Mouse (Mus musculus) MEL (cell line): ENCODE results near the gene Ear6.

Experiments
- CTCF ChIP-seq, 3 experiments: IDR thresholded peaks in 2 of 3; conservative IDR thresholded peaks in 1 of 3; 2 replicates each; pipeline ENCODE4 v1.5.1; 2011 to 2012; ENCODE audit warnings: low read length in 3 of 3, low read depth in 2 of 3, mild to moderate bottlenecking in 2 of 3, improper control_type of control experiment in 1 of 3, inconsistent platforms in 1 of 3, mixed read lengths in 1 of 3, moderate library complexity in 1 of 3; ENCODE audit not compliant: control insufficient read depth in 1 of 3, insufficient read depth in 1 of 3, poor library complexity in 1 of 3, severe bottlenecking in 1 of 3
- EP300 ChIP-seq, 2 experiments: IDR thresholded peaks; 2 replicates each; pipeline ENCODE4 v1.6.1; 2011; ENCODE audit warnings: improper control_type of control experiment in 2 of 2, low read length in 2 of 2, low read depth in 1 of 2, mild to moderate bottlenecking in 1 of 2
- HCFC1 ChIP-seq: IDR thresholded peaks from 2 replicates; pipeline ENCODE4 v1.6.1; 2012; ENCODE audit warnings: low read depth, mild to moderate bottlenecking, inconsistent platforms, low read length, improper control_type of control experiment, moderate library complexity
- JUND ChIP-seq: IDR thresholded peaks from 2 replicates; pipeline ENCODE4 v1.6.1; 2011; ENCODE audit warnings: low read depth, mild to moderate bottlenecking, improper control_type of control experiment, low read length
- MAX ChIP-seq: IDR thresholded peaks from 2 replicates; pipeline ENCODE4 v1.6.1; 2011; ENCODE audit warnings: low read length, improper control_type of control experiment
- POLR2A ChIP-seq, 2 experiments: IDR thresholded peaks; 2 replicates each; pipeline ENCODE4 v1.6.1; 2011 to 2012; ENCODE audit warnings: low read length in 2 of 2, mild to moderate bottlenecking in 2 of 2, control low read depth in 1 of 2, improper control_type of control experiment in 1 of 2, low read depth in 1 of 2, moderate library complexity in 1 of 2; ENCODE audit not compliant: control insufficient read depth in 1 of 2, insufficient read depth in 1 of 2, poor library complexity in 1 of 2
- POLR2AphosphoS5 ChIP-seq: IDR thresholded peaks from 2 replicates; pipeline ENCODE4 v1.6.1; 2012; ENCODE audit warnings: low read depth, borderline replicate concordance, mild to moderate bottlenecking, inconsistent platforms, low read length, moderate library complexity, mixed read lengths
- ZKSCAN1 ChIP-seq: IDR thresholded peaks from 2 replicates; pipeline ENCODE4 v1.6.1; 2012; ENCODE audit warnings: low read depth, mild to moderate bottlenecking, inconsistent platforms, low read length, improper control_type of control experiment, moderate library complexity
- ZNF384 ChIP-seq: IDR thresholded peaks from 2 replicates; pipeline ENCODE4 v1.6.1; 2012; ENCODE audit warnings: low read depth, mild to moderate bottlenecking, inconsistent platforms, low read length, improper control_type of control experiment

- TF ChIP-seq POLR2A (IDR thresholded peaks at IDR 0.05; ENCODE audit: control insufficient read depth in 1 of 2, insufficient read depth in 1 of 2, low read depth in 1 of 2, low read length in 2 of 2, poor library complexity in 1 of 2) = no peak
- no peak for TF ChIP-seq ZNF384
- no peak for TF ChIP-seq MAX
- TF ChIP-seq POLR2AphosphoS5 = no peak
- TF ChIP-seq JUND = no peak
- TF ChIP-seq HCFC1 = no peak
- TF ChIP-seq ZKSCAN1 = no peak
- TF ChIP-seq EP300 (IDR thresholded peaks at IDR 0.05; ENCODE audit: low read depth in 1 of 2, low read length in 2 of 2) = no peak
- TF ChIP-seq CTCF (IDR thresholded peaks at IDR 0.05 in 2 of 3, conservative IDR thresholded peaks at IDR 0.05 in 1 of 3; ENCODE audit: control insufficient read depth in 1 of 3, insufficient read depth in 1 of 3, low read depth in 2 of 3, low read length in 3 of 3, poor library complexity in 1 of 3, severe bottlenecking in 1 of 3) = no peak
These were observed 9.6 kb upstream of the Ear6 start for GRCm38 (mm10) chr14:51843882-51844281.
